Mouse (Mus musculus): ENCODE results near the gene Shkbp1. TPM values are rescaled to one million over a fixed set of nuclear protein-coding genes. Genes with fewer than 3 reads are reported as not detected.

Gene Shkbp1
- total RNA-seq, 2 experiments from 2014 or later, result 24.9 to 29.9 TPM

DNA sequence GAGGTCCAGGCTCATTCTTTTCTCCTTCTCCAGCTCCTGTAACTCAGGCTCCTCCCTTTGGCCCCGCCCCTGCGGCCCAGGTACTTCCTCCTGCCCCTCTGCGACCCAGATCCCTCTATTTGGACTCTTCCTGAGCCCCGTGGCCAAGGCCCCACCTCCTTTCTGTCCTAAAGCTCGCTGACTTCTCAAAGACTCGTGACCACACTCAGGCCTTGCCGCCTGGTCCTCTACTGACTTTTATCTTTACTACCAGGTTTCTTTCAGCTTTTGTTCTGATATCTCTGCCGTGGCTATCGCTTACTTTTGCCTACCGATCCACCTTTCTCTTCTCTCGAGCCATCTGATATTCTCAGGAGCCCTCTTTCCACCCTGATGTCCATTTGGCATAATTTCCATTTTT lies 12.2 kb upstream of the Shkbp1 start:
- DNase-seq (ENCODE audit: low spot score in 2 of 2), result no peak

DNA sequence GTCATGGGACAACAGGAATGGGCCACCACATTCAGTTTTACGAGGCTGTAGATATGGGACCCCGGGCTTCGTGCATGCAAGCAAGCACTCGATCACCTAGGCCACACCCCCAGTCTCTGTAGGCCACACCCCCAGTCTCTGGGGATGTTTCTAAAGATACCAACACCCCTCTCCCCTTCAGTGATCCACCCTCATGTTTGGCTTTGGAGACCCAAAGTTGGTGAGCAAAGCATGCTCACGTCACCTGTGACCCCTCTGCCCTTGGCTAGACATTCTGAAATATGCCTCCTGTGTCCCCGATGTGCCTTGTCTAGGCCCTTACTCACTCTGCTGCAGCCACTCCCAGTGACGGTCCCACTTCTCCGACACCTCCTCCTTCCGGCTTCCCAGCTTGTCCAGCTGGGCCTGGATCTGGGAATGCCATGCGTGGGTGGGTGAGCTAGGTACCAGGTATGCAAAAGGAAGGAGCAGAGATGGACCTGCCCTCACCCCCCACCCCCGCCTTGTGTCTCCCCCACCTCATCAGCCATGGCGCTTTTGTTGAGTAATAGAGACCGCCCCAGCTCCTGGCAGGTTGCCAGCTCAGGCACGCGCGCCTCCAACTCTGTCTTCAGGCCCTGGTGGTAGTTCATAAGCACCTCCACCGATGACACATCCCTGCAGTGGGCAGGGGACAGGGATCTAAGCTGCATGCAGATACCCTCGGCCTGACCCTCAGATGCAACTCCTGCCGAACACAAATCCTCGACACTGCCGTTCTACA lies 10.4 kb upstream of the Shkbp1 start:
- no peak for DNase-seq (ENCODE audit: low spot score in 2 of 2)

- DNase-seq (ENCODE audit: low spot score in 2 of 2), result no peak
These were observed 8.6 kb upstream of the Shkbp1 start for GRCm38 (mm10) chr7:27364379-27364778.

DNA sequence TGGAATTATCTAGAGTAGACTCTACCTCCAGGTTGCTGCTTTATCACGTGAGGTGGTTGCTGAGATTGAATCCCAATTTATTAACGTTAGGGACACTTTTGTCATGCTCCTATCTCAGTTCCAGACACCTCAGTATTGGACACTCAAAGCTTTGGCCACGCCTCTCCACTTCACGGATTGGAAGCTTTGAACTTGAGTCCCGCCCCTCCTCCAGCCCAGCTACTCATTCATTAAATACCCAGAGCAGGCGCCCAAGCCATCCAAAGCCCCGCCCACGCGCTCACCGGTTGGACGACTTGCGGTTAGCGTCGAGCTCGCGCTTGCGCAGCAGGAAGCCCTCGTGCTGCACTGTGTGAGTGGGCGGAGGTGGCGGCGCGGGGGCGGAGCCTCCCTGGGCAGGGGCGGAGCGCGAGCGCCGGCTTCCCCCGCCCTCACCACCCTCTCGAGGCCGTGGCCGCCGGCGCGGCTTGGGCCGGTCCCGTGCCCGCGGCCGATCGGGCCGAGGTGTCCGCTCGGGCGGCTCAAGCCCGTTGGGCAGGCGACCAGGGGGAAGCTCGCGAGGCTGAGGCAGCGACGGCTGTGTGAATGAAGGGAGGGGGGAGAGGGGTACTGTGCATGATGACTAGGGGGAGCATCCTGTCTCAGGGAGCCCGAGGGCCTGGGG lies 5.6 kb upstream of the Shkbp1 start:
- peak; percentile 99 for DNase-seq (ENCODE audit: low spot score in 2 of 2)

DNA sequence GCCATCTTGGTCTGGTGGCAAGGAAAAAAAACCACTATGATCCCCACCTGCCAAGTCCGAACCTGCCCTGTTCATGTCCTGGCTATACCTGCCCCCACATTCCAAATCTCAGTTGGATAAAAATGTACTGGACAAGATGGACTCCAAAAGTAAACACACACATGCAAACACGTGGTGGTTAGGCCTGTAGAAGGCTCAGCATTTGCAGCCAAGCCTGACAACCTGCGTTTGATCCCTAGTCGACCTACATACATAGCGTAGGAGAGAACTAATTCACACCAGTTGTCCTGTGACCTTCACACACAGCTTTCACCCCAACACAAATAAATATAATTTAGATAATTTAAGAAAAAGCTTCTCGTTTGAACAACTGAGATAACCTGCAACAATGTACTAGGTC lies 4.9 kb upstream of the Shkbp1 start:
- no peak for DNase-seq (ENCODE audit: low spot score in 2 of 2)

GRCm38 (mm10) chr7:27359706-27360358 lies 4.0 kb upstream of the Shkbp1 start:
- DNase-seq (ENCODE audit: low spot score in 2 of 2), result no peak

- DNase-seq (ENCODE audit: low spot score in 2 of 2), result no peak
These were observed 3.3 kb upstream of the Shkbp1 start for GRCm38 (mm10) chr7:27359162-27359561.

GRCm38 (mm10) chr7:27357595-27357978 lies 1.8 kb upstream of the Shkbp1 start:
- DNase-seq (ENCODE audit: low spot score in 2 of 2), result no peak

DNA sequence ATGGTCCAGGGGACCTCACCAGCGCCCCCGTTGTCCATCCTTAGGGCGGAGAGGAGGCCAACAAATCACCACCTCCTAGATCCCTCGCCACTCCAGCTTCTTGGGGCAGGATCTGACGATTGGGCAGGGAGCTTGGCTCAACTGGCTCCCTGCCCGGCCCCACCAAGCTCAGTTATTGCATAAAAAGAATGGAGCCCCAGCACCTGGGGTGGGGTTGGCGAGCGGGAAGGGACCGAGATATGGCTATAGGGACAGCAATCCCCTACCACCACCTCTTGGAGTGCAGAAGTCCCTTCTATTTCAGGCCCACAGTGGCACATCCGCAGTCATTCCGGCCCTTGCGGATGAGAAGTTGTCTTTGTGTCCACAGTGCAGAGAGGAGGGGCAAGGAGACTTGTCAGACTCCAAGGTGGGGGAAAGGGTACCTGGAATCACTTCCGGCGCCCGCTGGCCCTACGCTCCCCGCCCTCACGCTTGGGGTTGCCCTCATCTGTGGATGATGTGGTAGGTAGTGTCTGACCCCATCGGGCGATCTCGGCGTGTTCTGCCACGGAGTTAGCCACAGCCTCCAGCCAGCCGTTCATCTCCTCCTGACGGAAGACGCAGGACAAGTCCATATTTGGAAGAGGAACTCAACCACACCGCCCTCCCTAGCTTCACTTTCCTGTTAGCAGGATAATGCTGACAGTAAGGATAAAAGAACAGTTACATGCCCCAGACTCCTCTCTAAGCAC lies 1.2 kb upstream of the Shkbp1 start, which contains the start of gene Gm20479:
TSS of gene Gm20479 (minus strand) at position 559 of the 734 bp plus-strand sequence.
- no peak for DNase-seq (ENCODE audit: low spot score in 2 of 2)

- peak in 1 of 2 experiments; percentile 46 for DNase-seq (ENCODE audit: low spot score in 2 of 2)
These were observed 429 bp upstream of the Shkbp1 start for GRCm38 (mm10) chr7:27356248-27356647.

GRCm38 (mm10) chr7:27355261-27355660 lies 558 bp downstream of the Shkbp1 start:
- no peak for DNase-seq (ENCODE audit: low spot score in 2 of 2)

DNA sequence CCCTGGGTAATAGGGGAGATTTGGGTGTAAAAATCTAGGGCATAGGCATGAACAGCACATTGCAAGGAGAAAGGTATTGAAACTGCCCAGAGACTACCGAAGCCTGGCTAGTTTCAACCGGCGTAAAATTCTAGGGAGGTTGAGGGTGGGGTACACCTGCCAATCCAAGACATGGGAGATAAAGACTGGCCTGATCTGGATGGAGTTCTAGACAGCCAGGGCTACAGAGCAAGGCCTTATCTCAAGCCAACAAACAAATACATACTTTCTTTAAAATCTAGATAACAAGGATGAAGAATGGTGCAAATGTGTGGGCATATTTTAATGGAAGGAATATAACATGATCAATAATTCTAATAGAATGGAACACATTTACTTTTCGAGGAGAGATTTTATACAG lies 1.0 kb downstream of the Shkbp1 start:
- no peak for DNase-seq (ENCODE audit: low spot score in 2 of 2)

GRCm38 (mm10) chr7:27354144-27354543 lies 1.7 kb downstream of the Shkbp1 start:
- DNase-seq (ENCODE audit: low spot score in 2 of 2), result no peak

GRCm38 (mm10) chr7:27345444-27345843 lies 10.4 kb downstream of the Shkbp1 start:
- DNase-seq (ENCODE audit: low spot score in 2 of 2), result no peak

DNA sequence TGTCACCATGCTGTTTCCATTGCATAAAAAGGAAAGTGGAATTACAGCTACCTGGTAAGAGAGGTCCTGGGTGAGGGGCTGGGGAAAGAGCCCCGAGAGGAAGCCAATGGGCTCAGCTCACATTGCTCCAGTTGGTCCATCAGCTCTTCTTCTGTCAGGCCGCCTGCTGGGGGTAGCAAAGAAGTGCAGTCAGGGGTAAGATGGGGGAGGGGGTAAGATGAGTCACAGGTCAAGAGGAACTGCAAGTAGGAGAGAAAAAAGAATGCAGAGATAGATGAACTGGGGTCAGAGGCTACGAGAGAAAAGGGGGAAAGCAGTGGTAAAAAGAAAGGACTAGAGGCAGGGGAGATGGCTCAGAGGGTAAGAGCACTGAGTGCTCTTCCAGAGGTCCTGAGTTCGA lies 13.2 kb downstream of the Shkbp1 start:
- DNase-seq (ENCODE audit: low spot score in 2 of 2), result no peak

DNA sequence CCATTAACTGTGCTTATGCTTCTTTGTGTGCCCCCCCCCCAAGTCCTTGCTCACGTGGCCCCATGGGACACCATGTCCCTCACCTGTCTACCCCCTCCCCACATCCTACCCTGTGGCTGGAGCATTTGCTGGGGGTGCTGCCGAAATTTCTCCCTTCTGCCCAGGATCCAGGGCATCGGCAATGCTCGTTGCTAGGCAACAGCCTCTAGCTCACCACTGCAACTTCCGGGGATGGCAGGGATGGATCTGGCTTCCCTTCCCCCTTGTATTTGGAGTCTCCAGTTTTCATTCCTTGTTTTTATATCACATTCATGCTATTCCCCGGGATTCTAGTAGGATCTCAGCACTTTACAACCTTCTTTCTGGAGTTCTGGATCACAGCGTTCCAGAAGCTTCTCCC lies 16.3 kb downstream of the Shkbp1 start:
- DNase-seq (ENCODE audit: low spot score in 2 of 2), result no peak

- no peak for DNase-seq (ENCODE audit: low spot score in 2 of 2)
These were observed 16.7 kb downstream of the Shkbp1 start for GRCm38 (mm10) chr7:27339114-27339513.

DNA sequence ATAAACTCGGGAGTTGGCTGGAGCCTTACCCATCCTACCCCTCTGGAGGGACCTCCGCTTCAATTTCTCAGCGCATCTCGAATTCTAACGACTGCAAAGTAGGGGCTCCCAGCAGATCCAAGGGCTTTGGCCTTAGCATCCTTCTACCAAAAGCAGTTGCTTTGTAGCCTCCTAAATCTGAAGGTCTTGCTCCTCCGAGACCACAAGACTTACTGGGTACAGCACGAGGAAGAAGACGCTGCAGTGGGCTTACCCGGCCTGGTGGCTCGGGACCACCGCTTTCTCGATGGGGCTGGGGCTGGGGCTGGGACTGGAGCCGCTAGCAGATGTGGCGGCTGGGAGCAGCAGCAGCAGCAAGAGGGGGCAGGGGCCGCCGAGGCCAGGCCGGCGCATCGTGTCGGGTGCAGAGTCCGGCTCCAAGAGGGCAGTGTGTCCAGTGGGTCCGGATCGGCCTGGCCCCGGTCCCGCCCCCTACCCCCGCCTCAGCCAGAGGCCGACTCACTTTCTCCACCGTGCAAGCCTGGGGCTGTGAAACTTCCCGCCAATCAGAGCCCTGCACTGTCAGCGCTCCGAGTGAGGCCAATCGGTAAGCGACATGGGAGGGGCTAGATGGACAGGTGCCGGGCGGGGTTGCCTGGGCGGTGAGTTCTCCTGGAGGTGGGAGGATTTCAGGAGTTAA lies 18.5 kb downstream of the Shkbp1 start, which contains the start of gene Ltbp4:
TSS of gene Ltbp4 (minus strand) at position 518 of the 679 bp plus-strand sequence.
- no peak for DNase-seq (ENCODE audit: low spot score in 2 of 2)

DNA sequence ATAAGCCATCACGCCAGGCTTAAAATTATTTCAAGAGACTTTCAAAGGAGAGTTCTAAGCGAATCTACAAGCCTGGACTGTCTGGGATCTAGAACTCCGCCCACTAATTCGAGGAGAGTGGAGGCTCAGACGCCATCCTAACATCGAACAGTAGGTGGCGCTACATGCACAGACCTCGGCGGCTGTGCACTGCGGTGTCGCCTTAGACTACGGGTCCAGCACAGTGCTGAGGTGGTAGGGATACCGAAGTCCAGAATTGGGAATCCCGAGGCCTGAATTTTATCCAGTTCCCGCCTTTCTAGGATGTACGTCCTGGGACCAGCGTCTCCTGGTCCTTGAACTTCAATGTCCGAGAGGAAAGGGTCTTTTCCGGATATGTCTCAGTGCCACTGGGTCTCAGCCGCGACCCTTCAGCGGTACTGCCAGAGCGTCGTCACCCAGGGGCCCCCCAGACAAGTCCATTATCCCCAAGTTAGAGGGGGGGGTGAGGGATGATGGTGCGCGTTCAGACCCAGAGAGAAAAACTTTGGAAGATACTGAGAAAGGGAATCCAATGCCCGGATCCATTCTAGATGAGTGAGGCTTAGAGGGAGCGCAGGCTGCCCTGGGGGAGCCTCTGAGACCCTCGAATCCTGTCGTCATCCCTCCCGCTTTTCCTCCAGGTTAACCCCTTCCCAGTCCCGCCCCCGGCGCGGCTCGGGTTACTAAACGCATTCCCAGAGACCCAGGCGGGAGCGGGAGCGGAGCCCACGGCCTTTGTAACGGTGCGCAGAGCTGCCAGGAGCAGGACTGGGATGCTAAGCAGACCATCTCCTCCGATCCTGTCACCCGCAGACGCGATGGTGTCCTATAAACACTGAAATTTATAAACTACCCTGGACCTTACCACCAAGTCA lies 19.6 kb downstream of the Shkbp1 start:
- DNase-seq (ENCODE audit: low spot score in 2 of 2), result peak; percentile 95 to 96

Data from layer of hippocampus, postnatal 10 days (tissue).